Mouse (Mus musculus) liver, postnatal 0 days (tissue): ENCODE results near the gene Smim26.

Experiments used
- CTCF ChIP-seq: sonication (generic); IDR thresholded peaks from 2 replicates; pipeline ENCODE4 v1.5.1; 2016; ENCODE audit warnings: antibody characterized with exemption, low read depth
- EP300 ChIP-seq: IDR thresholded peaks from 2 replicates; pipeline ENCODE4 v1.6.1; 2016; ENCODE audit warnings: antibody characterized with exemption, low read depth, mild to moderate bottlenecking

- TF ChIP-seq CTCF: no peak
- no peak for TF ChIP-seq EP300
Measured at GRCm38 (mm10) chr2:144640101-144640500, 46.2 kb downstream of the Smim26 start.
